Mouse (Mus musculus) mouse trophoblast stem cell (cell line): ENCODE results near the gene Kif16b.

Experiments used
- in situ Hi-C, 2 experiments: fragments of 300-500 bp; cut with MseI, MboI; formaldehyde crosslinking; loops; 2 replicates in 1 of 2; 3 replicates in 1 of 2; pipeline ENCODE4 v1.15.1; 2025

Kif16b gene

GRCm38 (mm10) chr2:142734046-142734445, 167.3 kb downstream of the Kif16b start:
- in situ Hi-C loops, result no loop called here

DNA sequence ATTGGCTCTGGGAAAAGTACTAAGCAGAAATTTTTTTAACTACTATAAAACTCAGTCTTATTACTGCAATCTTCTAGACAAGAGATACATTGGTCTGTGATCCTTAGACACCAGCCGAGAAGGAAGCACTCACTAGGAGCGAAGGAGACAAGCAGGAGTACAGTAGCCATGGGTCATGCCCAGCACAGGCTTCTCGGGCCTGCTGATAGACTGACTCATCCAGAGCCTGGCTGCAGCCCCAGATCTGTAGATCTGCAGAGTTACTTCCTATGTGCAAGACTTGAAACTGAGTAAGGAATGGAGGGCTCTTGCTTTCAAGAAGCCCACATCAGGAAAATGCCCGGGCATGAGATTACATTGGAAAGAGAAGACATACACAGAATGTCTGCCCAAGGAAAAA, 169.0 kb downstream of the Kif16b start:
- in situ Hi-C loops, result no loop called here

- in situ Hi-C loops, result no loop called here
These were observed 169.6 kb downstream of the Kif16b start for GRCm38 (mm10) chr2:142731778-142732092.

GRCm38 (mm10) chr2:142731016-142731777, 170.1 kb downstream of the Kif16b start:
- in situ Hi-C loops, result no loop called here

DNA sequence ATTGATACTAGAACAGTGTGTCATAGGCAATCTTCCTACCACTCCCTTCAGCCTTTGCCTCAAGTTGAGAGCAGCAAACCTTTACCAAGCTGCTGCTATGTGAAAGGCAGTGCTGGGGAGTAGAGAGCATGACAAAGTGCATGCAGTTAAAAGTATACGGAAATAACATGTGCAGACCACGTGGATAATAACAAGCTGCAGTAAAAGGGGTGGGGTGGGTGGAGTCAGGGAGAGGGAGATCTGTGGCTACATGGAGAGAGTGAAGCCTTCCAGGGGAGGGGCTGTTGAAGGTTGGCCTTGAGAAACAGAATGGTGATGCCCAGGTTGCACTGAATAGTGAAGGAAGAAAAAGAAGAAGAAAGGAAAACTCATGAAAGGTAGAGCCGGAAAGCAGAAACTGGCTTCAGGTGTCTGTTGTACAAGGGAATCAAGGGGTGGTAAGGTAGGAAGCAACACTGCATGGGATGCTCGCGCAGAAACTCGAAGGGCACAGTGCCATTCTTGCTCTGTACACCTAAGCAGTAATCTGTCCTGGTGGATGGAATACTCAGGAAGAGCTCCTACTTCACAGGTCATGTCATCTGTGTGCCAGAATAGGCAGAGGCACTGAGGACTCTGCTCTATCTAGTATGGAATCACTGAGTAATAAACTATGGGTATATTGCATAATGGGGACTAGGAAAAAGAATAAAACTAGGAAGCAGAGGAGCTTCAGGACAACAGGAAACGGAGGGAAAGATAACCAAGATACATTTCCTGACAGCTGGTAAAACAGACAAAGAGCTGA, 176.9 kb downstream of the Kif16b start:
- in situ Hi-C loops, result no loop called here

- in situ Hi-C loops, result no loop called here
These were observed 181.2 kb downstream of the Kif16b start for GRCm38 (mm10) chr2:142720174-142720573.

DNA sequence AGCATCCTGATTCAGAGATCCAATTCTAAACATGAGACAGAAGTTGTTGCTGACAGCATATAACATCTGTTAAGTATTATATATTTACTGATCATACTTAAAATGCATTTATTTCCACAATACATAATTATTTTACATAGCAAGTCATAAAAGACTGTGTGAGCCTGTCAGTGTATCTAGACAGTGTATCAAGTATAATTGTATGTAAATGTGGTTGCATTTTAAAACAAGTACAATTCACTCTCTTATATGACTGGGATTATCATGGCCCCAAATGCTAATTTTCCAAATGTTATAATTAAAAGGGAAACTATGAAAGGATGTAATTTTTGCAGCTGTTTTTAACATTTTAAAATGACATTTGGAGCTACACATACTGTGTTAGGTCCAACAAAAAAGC, 182.3 kb downstream of the Kif16b start:
- in situ Hi-C loops, result no loop called here

DNA sequence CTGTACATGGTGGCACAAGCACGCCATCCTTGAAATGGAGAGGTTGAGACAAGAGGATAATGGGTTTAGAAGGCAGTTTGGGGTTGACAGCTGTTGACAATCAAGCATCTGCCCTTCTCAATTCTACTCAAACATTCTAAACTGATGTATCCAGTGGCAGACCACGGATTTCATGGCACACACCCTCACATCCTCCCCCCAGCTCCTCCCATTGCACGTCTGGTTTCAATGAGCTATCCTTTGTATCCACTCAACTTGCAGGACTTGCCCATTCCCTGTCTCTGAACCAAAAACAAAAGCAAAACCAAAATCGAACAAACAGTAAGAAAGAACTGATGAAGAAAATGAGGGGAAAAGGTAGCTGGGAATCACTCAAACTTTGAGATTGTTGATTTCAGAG, 183.7 kb downstream of the Kif16b start:
- in situ Hi-C loops, result no loop called here

DNA sequence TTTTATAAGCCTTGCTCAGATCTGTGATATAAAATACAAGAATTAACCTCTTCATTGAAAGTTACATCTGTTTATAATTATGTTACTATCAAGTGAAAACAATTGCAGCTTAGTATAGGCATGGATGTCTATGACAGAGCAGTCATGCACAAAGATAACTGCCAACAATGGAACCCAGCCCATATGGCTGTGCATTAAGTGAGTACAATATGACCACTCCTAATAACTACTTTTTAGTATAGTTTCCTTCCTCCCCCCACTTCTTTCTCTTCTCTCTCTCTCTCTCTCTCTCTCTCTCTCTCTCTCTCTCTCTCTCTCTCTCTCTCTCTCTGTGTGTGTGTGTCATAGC, 185.4 kb downstream of the Kif16b start:
- in situ Hi-C loops, result no loop called here

- in situ Hi-C loops, result no loop called here
These were observed 186.0 kb downstream of the Kif16b start for GRCm38 (mm10) chr2:142715186-142715911.

- in situ Hi-C loops, result no loop called here
These were observed 188.6 kb downstream of the Kif16b start for GRCm38 (mm10) chr2:142712727-142713126.

GRCm38 (mm10) chr2:142709326-142709725, 192.0 kb downstream of the Kif16b start:
- in situ Hi-C loops, result no loop called here

- in situ Hi-C loops, result no loop called here
These were observed 200.6 kb downstream of the Kif16b start for GRCm38 (mm10) chr2:142700689-142701088.

DNA sequence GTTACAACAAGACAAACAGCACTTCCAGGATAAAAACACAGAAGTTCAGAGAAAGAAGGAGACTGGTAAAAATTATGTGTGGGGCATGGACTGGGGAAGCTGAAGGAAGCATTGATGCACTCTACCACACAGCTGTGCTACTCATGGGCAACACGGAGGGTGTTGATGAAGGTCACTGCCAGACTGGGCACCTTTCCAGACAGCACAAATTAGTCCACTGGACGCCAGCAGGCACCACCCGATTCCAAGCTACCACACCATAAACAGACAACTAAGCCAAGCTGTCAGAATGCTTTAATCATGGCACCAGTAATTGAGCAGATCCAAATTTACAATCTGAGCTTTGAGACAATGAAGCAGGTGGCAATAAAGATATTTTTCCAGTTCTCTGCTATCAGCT, 202.7 kb downstream of the Kif16b start:
- in situ Hi-C loops, result no loop called here

DNA sequence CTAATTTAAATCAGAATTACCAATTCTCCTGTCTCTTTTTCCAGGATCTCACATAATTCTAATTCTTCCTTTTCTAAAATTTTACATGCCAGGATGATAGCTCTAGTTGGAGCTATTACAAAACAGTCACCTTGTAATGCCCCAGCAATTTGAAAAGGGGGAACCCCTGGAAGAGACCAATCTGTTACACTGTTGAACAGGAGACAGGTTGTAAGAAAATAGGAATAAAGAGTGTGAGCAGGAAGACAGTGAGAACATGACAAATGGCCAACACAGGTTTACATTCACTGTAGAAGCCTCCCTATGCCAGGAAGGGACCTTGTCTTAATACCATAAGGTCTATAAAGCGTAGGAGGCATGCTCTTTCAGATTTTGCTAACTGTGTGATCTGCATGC, 206.4 kb downstream of the Kif16b start:
- in situ Hi-C loops, result no loop called here

- in situ Hi-C loops, result no loop called here
These were observed 207.1 kb downstream of the Kif16b start for GRCm38 (mm10) chr2:142694019-142694935.

DNA sequence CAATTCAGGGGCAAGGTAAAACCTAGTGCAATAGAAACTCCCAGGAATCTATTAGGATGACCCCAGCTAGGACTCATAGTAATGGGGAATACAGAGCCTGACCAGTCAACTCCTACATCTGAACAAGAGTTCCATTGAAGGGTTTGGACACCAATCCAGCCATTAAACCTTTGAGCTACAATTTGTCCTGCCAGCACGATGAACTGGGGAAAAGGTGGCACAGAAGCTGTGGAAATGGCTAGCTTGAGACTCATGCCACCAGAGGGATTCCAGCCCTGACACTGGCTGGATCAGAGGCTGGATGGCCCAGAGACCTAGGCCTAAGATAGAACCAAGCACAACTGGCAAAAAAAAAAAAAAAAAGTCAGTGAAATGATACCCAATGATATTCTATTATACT, 207.9 kb downstream of the Kif16b start:
- in situ Hi-C loops, result no loop called here

DNA sequence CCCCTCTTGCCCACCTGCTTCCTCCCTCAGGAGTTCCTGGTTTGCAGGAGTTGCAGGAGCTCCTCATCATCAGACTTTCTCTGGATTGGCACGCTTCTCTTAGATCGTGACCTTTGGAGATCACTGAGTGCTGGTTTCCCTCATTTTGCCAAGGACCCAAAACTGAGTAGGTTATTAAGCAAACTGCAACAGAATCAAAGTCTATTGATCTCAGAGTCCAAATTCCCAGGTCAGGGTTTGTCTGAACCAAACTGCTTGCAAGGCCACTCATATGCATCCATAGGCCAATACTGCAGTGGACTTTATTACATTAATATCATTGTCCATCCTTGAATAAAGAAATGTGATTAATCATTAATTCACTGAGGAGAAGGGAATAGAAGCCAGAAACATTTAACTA, 211.8 kb downstream of the Kif16b start:
- in situ Hi-C loops, result no loop called here

DNA sequence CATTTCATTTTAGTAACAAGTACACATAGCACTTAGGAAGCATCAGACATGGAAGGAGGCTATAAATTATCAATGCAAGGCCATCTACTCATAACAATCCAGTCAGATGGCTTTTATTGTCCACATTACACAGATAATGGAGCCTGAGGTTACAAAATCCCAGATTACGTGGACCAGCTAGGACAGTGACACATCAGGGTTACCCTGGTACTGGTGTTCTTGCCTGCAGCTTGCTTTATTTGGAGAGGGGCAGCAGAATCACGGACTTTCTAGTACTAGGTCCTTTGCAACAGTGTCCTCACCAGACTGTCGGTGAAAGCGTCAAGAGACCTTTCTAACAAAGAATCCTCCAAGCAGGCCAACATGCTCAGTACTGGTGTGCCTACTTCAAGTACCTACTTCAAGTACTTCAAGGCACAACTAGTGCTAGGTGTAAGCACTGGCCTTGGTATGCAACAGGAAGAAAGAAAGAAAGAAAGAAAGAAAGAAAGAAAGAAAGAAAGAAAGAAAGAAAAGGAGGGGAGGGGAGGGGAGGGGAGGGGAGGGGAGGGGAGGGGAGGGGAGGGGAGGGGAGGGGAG, 213.3 kb downstream of the Kif16b start:
- in situ Hi-C loops, result no loop called here

DNA sequence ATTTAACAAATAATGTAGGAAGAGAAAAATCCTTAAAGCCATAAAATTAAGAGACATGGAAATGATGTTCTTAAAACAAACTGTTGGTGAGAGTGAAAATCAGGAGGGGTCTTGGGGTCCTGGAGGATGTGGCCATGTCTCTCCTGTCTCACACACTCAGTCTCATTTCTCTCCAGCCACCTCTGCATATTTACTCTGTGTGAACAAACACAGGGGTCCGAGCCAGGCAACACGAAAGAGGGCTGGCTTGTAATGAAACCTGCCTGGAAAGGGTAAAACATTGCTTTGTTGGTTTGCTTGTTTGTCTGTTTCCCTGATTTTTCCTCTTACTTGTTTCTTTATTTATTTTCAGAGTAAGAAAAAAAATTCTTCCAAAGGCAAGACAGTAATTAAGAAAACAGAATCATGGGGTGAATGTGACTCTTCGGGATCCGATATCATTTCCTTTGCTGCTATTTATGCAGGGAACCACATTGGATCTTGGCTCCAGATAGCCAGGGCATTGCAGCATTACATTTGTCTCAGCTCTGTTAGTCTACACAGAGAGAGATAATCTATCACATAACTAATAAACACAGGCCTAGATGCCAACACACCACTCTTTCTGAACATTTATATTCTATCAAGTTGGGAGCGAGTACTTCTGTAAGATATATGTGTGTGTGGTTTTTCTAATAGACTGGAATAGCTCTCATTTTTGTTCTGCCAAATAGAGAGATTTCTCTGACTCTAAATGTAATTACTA, 218.2 kb downstream of the Kif16b start:
- in situ Hi-C loops, result no loop called here

DNA sequence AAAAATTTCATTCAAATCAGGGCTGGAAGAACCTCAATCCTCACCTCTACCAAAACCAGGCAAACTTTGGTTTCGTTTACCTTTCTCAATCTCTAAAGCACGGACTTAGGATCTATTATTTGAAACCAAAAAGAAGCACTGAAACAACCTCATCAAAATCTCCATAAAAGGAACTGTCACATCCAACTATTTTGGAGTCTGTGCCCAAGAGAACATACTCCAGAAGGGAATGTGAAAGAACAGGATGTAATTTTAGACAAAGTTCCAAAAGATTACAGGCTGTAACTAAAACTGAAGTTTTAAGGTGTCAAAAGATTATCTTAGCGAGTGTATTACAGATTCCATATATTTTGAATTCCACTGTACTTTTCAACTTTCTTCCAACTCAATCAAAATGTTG, 232.9 kb downstream of the Kif16b start:
- in situ Hi-C loops, result no loop called here
